Mouse (Mus musculus): ENCODE data around the gene Arpc1b. TPM values are rescaled to one million over a fixed set of nuclear protein-coding genes. Genes with fewer than 3 reads are reported as not detected.
A peak's percentile ranks its signal among the peaks of the same experiment; 100 is the strongest.
"Not testable (repeated sequence)": the region's sequence is repeated elsewhere in the genome, so short reads cannot be mapped to it uniquely, and the experiment has no call there.

Gene Arpc1b
- polyA plus RNA-seq, 1 experiment from 2014 or later, result 378 TPM

DNA sequence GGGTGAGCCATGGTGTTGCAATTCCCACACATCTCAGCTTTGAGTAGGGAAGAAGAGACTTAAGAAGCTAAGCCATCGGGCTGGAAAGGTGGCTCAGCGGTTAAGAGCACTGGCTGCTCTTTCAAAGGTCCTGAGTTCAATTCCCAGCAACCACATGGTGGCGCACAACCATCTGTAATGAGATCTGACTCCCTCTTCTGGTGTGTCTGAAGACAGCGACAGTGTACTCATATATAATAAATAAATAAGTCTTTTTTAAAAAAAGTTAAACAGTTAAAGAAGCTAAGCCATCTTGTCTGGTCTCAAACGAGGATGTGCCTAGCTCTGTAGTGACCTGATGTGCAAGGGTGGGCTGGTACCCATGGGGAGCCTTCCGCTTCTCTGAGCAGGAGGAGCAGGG lies 19.3 kb downstream of the Arpc1b start:
- not testable (repeated sequence) for H3K9me3 ChIP-seq; H3K27me3 ChIP-seq; H3K27ac ChIP-seq; H3K4me1 ChIP-seq; H3K9ac ChIP-seq; H3K4me2 ChIP-seq; ATAC-seq (ENCODE audit: borderline replicate concordance, extremely low read depth, low FRiP score, low TSS enrichment); H3K4me3 ChIP-seq
- H3K36me3 ChIP-seq, result peaks cover 80% of the 10 kb centered on the region
- 80% methylated on average over 6 of the region's 6 CpGs for WGBS

DNA sequence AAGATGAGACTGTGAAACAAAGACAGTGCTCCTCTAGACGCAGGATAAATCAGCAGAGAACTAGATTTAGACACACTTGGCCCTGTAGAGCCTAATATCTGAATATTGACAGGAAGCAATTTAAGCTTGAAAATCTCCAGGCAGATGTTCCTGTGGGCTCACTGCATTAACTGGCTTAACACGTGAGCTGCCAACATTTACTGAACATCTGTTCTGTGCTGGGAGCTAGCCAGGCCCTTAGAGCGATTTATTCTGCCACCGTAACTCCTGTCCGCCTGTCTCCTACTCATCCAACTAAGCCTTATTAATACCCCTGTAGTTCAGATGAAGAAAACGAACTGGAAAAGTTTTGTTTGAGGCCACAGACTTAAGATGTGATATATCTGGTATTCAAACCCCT lies 24.8 kb downstream of the Arpc1b start:
- no peak for ATAC-seq (ENCODE audit: borderline replicate concordance, extremely low read depth, low FRiP score, low TSS enrichment)
- 13% methylated on average over 6 of the region's 6 CpGs for WGBS
- no peak overlapping the region for H3K27ac ChIP-seq
- H3K36me3 ChIP-seq, result peaks cover 53% of the 10 kb centered on the region
- peak overlapping the region; percentile 86 for H3K9ac ChIP-seq
- no peaks in the 10 kb centered on the region for H3K9me3 ChIP-seq
- H3K4me2 ChIP-seq, result peak overlapping the region; percentile 70
- peaks cover 22% of the 10 kb centered on the region for H3K4me1 ChIP-seq
- peak overlapping the region; percentile 81 for H3K4me3 ChIP-seq
- H3K27me3 ChIP-seq, result no peaks in the 10 kb centered on the region

DNA sequence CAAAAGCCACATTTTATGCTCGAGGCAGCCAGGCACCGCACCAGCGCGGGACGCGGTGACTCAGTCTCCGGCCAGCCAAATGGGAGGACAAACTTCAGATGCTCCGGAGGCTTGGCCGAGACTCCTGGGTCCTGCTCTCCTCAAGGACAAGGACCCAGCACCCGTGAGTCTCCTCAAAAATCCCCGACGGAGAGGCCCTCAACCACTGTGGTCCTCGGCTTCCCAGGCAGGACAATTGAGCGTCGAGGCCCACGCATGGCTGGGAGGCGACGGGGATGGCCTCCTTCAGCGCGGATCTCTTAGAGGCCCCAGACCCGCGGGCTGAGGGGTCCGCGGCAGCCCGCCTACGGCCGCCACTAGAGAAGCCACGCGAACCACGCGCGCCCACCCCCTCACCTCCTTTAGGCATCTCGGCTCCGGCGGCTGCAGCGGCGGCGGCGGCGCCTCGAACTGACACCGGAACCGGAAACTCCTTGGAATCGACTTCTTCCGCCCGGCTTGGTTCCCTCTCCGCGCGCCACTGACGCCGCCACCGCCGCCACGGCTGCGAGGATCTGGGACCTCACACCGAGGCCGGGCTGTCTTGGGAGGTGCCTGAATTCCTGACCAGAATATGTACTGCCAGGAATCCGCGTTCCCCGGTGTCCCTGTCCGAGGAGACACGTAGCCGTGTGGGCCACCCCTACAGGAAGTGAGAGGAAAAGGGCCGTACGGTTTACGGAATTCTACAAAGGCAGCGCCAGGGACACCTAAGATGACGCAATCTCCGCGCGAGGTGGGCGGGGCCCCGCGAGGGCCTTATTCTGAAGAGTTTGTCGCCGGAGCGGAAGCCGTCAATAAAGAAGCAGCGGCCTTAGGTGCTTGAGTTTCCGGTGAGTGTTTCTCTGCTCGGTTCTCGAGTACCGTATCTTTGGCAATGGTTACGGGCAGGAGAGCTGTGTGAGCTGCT lies 25.8 kb downstream of the Arpc1b start, which contains the start of the genes Pdap1 and Bud31:
Pdap1 (minus strand) TSS at position 668 of the 949 bp plus-strand sequence.
Bud31 (plus strand) TSS at position 792 of the 949 bp plus-strand sequence.
- Histone ChIP-seq H3K36me3 (peaks cover 53% of the 10 kb centered on the region), H3K4me3 (peak within 1 kb of the TSS; percentile 81), H3K9me3 (no peaks in the 10 kb centered on the region), H3K27me3 (no peaks in the 10 kb centered on the region), H3K4me2 (peak within 1 kb of the TSS; percentile 70), H3K9ac (peak within 1 kb of the TSS; percentile 86), H3K27ac (peak within 1 kb of the TSS; percentile 77), H3K4me1 (peaks cover 22% of the 10 kb centered on the region)
- ATAC-seq (ENCODE audit: borderline replicate concordance, extremely low read depth, low FRiP score, low TSS enrichment), result peak; percentile 91
- under 1% methylated on average over 84 of the region's 84 CpGs for WGBS

DNA sequence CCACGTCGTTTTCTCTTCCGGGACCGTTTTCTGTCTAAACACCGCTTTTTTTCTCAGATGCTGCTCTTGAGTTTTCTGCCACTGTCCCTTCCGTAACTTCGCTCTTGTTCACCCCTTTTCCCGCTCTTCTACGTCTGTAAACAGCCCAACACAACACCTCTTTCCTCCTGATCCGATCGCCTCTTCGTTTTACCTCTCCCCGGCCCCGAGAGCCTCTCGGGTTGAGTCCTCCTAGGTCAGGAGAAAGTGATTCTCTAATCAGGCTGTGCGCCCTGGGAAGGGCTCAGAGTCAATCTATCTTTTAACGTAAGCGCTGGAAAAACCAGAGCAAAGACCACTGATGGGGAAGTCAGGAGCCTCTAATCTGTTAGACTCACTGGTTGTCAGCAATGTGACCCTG lies 26.6 kb downstream of the Arpc1b start:
- H3K36me3 ChIP-seq, result peaks cover 56% of the 10 kb centered on the region
- no peak for ATAC-seq (ENCODE audit: borderline replicate concordance, extremely low read depth, low FRiP score, low TSS enrichment)
- H3K4me2 ChIP-seq, result peak overlapping the region; percentile 70
- peaks cover 22% of the 10 kb centered on the region for H3K4me1 ChIP-seq
- WGBS, result under 1% methylated on average over 18 of the region's 18 CpGs
- H3K9ac ChIP-seq, result peak overlapping the region; percentile 86
- H3K4me3 ChIP-seq, result peak overlapping the region; percentile 81
- H3K9me3 ChIP-seq, result no peaks in the 10 kb centered on the region
- H3K27ac ChIP-seq, result peak overlapping the region; percentile 77
- H3K27me3 ChIP-seq, result no peaks in the 10 kb centered on the region

DNA sequence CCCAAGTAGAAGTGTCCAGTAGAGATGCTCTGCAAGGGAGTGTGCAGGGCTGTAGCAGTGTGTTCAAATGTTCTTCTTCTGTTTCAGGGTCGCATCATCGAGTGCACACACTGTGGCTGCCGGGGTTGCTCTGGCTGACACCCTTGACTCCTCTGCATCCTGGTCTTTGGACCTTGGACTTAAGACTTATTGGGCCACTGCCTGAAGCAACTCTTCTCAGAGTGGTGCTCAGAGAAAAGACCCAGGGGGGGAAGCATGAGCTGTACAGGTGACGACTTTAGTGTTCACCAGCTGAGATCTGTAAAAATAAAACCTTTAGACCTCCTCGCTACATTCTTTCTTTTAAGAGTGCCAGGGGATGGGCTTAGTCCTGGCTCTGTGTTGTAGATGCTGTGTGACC lies 33.7 kb downstream of the Arpc1b start:
- Histone ChIP-seq H3K27ac (no peak overlapping the region), H3K4me2 (no peak overlapping the region), H3K27me3 (no peaks in the 10 kb centered on the region), H3K9ac (no peak overlapping the region), H3K4me1 (no peaks in the 10 kb centered on the region), H3K9me3 (no peaks in the 10 kb centered on the region), H3K36me3 (peaks cover 97% of the 10 kb centered on the region), H3K4me3 (no peak overlapping the region)
- WGBS, result 92% methylated on average over 5 of the region's 5 CpGs
- ATAC-seq (ENCODE audit: borderline replicate concordance, extremely low read depth, low FRiP score, low TSS enrichment), result no peak

DNA sequence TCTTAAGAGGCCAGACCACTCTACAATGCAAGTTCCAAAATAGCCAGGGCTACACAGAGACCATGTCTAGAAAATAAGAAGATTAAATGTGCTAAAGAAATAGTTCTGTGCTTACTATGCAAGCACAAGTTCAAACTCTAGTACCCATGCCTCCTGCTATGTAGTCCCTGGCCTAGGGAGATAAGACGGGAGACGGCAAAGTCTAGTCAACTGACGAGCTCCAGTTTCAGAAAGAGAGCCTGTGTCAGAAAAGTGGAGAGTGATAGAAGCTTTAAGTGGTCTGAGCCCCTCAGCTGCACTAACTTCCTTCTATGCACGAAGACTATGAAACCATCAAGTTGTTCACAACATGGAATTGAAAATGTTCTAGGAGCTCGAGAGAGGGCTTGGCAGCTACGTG lies 35.3 kb downstream of the Arpc1b start:
- peaks cover 92% of the 10 kb centered on the region for H3K36me3 ChIP-seq
- H3K27me3 ChIP-seq, result no peaks in the 10 kb centered on the region
- H3K4me2 ChIP-seq, result no peak overlapping the region
- no peak overlapping the region for H3K9ac ChIP-seq
- H3K9me3 ChIP-seq, result no peaks in the 10 kb centered on the region
- 83% methylated on average over 6 of the region's 6 CpGs for WGBS
- no peak overlapping the region for H3K27ac ChIP-seq
- no peak for ATAC-seq (ENCODE audit: borderline replicate concordance, extremely low read depth, low FRiP score, low TSS enrichment)
- no peaks in the 10 kb centered on the region for H3K4me1 ChIP-seq
- no peak overlapping the region for H3K4me3 ChIP-seq

DNA sequence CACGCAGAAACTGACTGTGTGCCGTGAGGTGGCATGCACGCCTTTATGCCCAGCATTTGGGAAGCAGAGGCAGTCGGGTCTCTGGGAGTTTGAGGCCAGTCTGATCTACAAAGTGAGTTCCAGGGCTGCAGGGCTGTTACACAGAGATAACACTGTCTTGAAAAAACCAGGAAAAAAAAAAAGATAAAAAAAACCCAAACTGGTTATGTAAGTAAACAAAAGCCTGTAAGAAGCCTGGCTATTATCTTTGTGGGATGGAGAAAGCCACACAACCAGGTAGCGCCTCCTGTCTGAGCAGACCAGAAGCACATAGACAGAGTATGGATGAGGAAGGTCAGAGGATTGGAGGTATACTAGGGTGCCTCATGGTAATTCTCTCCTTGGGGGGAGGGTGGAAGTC lies 38.7 kb downstream of the Arpc1b start:
- no peaks in the 10 kb centered on the region for H3K9me3 ChIP-seq
- no peak overlapping the region for H3K27ac ChIP-seq
- no peaks in the 10 kb centered on the region for H3K4me1 ChIP-seq
- H3K4me3 ChIP-seq, result no peak overlapping the region
- ATAC-seq (ENCODE audit: borderline replicate concordance, extremely low read depth, low FRiP score, low TSS enrichment), result no peak
- no peaks in the 10 kb centered on the region for H3K27me3 ChIP-seq
- no peak overlapping the region for H3K9ac ChIP-seq
- no peak overlapping the region for H3K4me2 ChIP-seq
- 87% methylated on average over 5 of the region's 5 CpGs for WGBS
- peaks cover 77% of the 10 kb centered on the region for H3K36me3 ChIP-seq

DNA sequence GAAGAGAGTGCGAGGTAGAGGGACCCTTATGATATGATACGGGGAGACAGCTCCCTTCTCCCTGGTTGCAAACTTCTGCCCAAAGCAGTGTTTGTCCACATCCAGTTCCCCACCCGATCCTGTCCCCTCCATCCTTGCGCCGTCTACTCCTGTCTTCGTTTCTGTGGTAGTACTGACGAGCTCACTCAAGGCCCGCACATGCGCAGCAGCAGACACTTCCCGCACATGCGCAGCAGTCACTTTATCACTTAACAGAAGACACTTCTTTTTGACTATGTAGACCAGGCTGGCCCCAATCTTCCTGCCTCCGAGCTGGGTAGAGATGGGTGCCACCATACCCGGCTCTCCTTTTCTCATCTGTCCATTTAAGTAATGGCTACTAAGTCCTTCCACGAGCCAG lies 47.3 kb downstream of the Arpc1b start:
- Histone ChIP-seq H3K4me2 (no peak overlapping the region), H3K4me3 (no peak overlapping the region), H3K9ac (no peak overlapping the region), H3K4me1 (peaks cover 14% of the 10 kb centered on the region), H3K27ac (no peak overlapping the region), H3K27me3 (no peaks in the 10 kb centered on the region), H3K9me3 (no peaks in the 10 kb centered on the region), H3K36me3 (peaks cover 40% of the 10 kb centered on the region)
- no peak for ATAC-seq (ENCODE audit: borderline replicate concordance, extremely low read depth, low FRiP score, low TSS enrichment)
- 94% methylated on average over 14 of the region's 14 CpGs for WGBS

DNA sequence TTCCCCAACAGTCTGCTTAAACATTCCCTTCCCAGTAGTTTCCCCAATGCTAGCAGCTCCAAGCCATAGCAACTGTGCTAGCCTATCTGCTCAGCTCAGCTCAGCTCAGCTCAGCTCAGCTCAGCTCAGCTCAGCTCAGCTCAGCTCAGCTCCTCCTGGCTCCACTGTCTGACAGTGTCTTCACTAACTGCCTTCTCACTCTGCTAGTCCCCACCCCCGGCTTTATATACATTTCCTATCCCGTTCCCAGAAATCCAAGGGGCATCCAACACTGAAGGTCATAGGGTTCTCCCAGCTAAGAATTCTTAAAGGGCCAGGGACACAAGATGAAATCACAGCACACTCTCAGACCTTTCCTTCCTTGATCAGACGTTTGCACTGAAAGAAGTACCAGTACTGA lies 50.7 kb downstream of the Arpc1b start:
- WGBS, result 40% methylated on average over 3 of the region's 3 CpGs

DNA sequence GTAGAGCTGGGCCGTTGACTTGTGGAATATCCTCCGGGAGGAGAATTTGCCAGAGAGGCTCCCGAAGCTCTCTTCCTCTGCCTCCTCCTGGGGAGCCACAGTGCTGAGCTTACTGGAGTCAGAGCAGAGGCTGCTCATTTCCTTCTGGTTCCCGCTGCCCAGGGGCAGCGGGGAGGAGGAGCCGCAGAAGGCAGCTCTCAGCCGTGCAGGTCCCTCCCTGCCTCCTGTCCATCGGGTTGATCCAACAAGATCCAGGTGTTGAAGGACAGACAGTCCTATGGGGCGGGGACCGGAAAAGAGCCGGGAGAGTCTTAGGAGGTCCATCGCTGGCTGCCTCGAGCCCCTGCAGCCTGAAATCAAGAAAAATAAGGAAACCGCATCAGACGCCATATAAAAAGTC lies 51.2 kb downstream of the Arpc1b start:
- peaks cover 16% of the 10 kb centered on the region for H3K36me3 ChIP-seq
- no peaks in the 10 kb centered on the region for H3K27me3 ChIP-seq
- H3K4me2 ChIP-seq, result no peak overlapping the region
- H3K9me3 ChIP-seq, result no peaks in the 10 kb centered on the region
- no peak overlapping the region for H3K4me3 ChIP-seq
- no peak overlapping the region for H3K9ac ChIP-seq
- WGBS, result 85% methylated on average over 15 of the region's 15 CpGs
- no peak overlapping the region for H3K27ac ChIP-seq
- no peak for ATAC-seq (ENCODE audit: borderline replicate concordance, extremely low read depth, low FRiP score, low TSS enrichment)
- peaks cover 27% of the 10 kb centered on the region for H3K4me1 ChIP-seq

More for the DNA sequence above, 50.7 kb downstream of the Arpc1b start:
- no peak overlapping the region for H3K4me2 ChIP-seq
- H3K27ac ChIP-seq, result no peak overlapping the region
- no peak overlapping the region for H3K4me3 ChIP-seq
- no peaks in the 10 kb centered on the region for H3K9me3 ChIP-seq
- H3K4me1 ChIP-seq, result peaks cover 27% of the 10 kb centered on the region
- no peaks in the 10 kb centered on the region for H3K27me3 ChIP-seq
- peaks cover 16% of the 10 kb centered on the region for H3K36me3 ChIP-seq
- ATAC-seq (ENCODE audit: borderline replicate concordance, extremely low read depth, low FRiP score, low TSS enrichment), result no peak
- no peak overlapping the region for H3K9ac ChIP-seq

DNA sequence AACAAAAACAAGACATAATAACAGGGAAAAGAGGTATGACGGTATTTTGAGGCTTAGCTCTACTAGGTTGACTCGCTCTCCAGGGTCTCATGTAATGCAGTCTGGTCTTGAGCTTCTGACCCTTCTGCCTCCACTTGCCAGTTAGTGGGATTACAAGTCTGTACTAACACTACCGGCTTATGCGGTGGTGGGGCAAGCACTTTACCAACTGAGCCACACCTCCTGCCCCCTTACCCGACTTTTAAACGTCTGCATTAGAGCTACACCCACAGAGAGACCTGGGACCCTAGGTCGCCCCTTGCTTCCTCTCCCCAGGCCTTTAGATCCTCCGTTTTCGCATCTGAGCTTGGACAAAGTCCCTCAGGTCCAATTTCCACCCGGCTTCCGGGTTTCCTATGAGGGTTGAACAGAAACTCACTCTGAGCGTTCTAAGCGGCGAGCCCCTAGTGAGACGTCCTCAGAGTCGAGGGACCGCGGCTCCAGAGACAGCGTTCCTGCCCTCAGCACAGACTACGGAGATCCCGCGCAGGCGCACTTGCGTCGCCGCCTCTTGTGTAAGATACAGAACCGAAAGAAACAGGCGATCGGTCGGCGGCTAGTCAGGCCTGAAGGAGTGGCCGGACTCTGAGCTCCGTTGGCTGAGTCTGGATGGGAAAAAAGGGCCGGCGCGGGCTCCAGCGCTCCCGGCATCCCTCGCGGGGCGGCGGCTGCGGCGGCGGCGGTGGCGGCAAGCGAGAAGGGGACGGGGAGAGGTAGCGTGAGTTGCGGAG lies 52.7 kb downstream of the Arpc1b start, which contains the start of the genes Ptcd1 and Cpsf4:
Ptcd1 (minus strand) TSS at position 573 of the 770 bp plus-strand sequence.
Cpsf4 (plus strand) TSS at position 678 of the 770 bp plus-strand sequence.
- peaks cover 27% of the 10 kb centered on the region for H3K4me1 ChIP-seq
- H3K27ac ChIP-seq, result peak within 1 kb of the TSS; percentile 88
- H3K4me3 ChIP-seq, result peak within 1 kb of the TSS; percentile 78
- H3K9ac ChIP-seq, result peak within 1 kb of the TSS; percentile 94
- H3K4me2 ChIP-seq, result peak within 1 kb of the TSS; percentile 86
- no peaks in the 10 kb centered on the region for H3K27me3 ChIP-seq
- no peaks in the 10 kb centered on the region for H3K9me3 ChIP-seq
- peak; percentile 96 for ATAC-seq (ENCODE audit: borderline replicate concordance, extremely low read depth, low FRiP score, low TSS enrichment)
- under 1% methylated on average over 51 of the region's 51 CpGs for whole genome bisulfite sequencing
- H3K36me3 ChIP-seq, result peaks cover 23% of the 10 kb centered on the region

Data from lung, embryonic 15.5 days (tissue).